Comparison of ENCODE assay signal across 7 mouse cellular contexts in genomic region chr7:132262696-132263095, GRCm38 (mm10). TPM values are rescaled to one million over a fixed set of nuclear protein-coding genes. Genes with fewer than 3 reads are reported as not detected.
DNase-seq lines count a peak whose midpoint lies in the region; ATAC-seq and TF ChIP-seq lines count a peak whose summit lies in the region.

No protein-coding gene starts in this region.

- no peak overlapping the region for H3K4me2 ChIP-seq in intestine, embryonic 16.5 days (ENCODE audit: low read depth, low read length)
- no peak overlapping the region for H3K4me2 ChIP-seq in midbrain, embryonic 15.5 days

- no peaks in the 10 kb centered on the region for H3K27me3 ChIP-seq in intestine, embryonic 16.5 days (replicated peaks; ENCODE audit: control insufficient read depth, insufficient read depth, low read length)
- H3K27me3 ChIP-seq in midbrain, embryonic 15.5 days (replicated peaks): no peaks in the 10 kb centered on the region

- 53% methylated on average over 6 of the region's 6 CpGs for WGBS in intestine, embryonic 16.5 days
- 15% methylated on average over 6 of the region's 6 CpGs for WGBS in midbrain, embryonic 15.5 days

- H3K9ac ChIP-seq in intestine, embryonic 16.5 days (ENCODE audit: low read depth, low read length): no peak overlapping the region
- no peak overlapping the region for H3K9ac ChIP-seq in midbrain, embryonic 15.5 days

- no peak for TF ChIP-seq CTCF in brain, embryonic 14.5 days (IDR thresholded peaks at IDR 0.05; ENCODE audit: borderline replicate concordance, extremely low read depth, insufficient read depth, insufficient read length)

- no peak overlapping the region for H3K4me3 ChIP-seq in intestine, embryonic 16.5 days (ENCODE audit: low read length)
- H3K4me3 ChIP-seq in midbrain, embryonic 15.5 days: no peak overlapping the region

- no peaks in the 10 kb centered on the region for H3K9me3 ChIP-seq in intestine, embryonic 16.5 days (ENCODE audit: control insufficient read depth, low read length)
- no peaks in the 10 kb centered on the region for H3K9me3 ChIP-seq in midbrain, embryonic 15.5 days

- 0 out of 2 replicates have a peak, but pooled peaks cover 1% of the 10 kb centered on the region for H3K36me3 ChIP-seq in intestine, embryonic 16.5 days (ENCODE audit: control insufficient read depth, insufficient read depth, low read length)
- H3K36me3 ChIP-seq in midbrain, embryonic 15.5 days (replicated peaks): no peaks in the 10 kb centered on the region

- peaks cover 8% of the 10 kb centered on the region for H3K4me1 ChIP-seq in intestine, embryonic 16.5 days (ENCODE audit: control insufficient read depth, insufficient read depth, low read length)
- peaks cover 12% of the 10 kb centered on the region for H3K4me1 ChIP-seq in midbrain, embryonic 15.5 days

- TF ChIP-seq POLR2A in brain, embryonic 14.5 days (IDR thresholded peaks at IDR 0.05; ENCODE audit: borderline replicate concordance, extremely low read depth, insufficient read depth, insufficient read length, poor library complexity, severe bottlenecking): no peak

- ATAC-seq in intestine, embryonic 16.5 days: no peak
- ATAC-seq in midbrain, embryonic 15.5 days (replicated peaks): peak; percentile 71; the same call in 1 of the 2 replicates

- DNase-seq in brain, embryonic 14.5 days (ENCODE audit: low read depth): peak; percentile 70
- peak; percentile 75 for DNase-seq in embryo, embryonic 10 days (ENCODE audit: low spot score)
- no peak for DNase-seq in gastrocnemius, postnatal 4 days (ENCODE audit: low spot score in 2 of 2)
- DNase-seq in adrenal gland, postnatal 25 days: no peak
- no peak for DNase-seq in thymus, postnatal 36 days

- peak overlapping the region; percentile 37; the same call in 1 of the 2 replicates for H3K27ac ChIP-seq in intestine, embryonic 16.5 days (ENCODE audit: low read length)
- H3K27ac ChIP-seq in midbrain, embryonic 15.5 days: peak overlapping the region; percentile 28; the same call in 1 of the 2 replicates

RNA-seq across cellular contexts. Expression of gene Chst15, which starts 54.3 kb away (rescaled TPM):
- polyA plus RNA-seq in brain, embryonic 14.5 days (2012; rRNA removed): 8.5 and 14.4 TPM in 2 replicates
- polyA plus RNA-seq in intestine, embryonic 16.5 days (2015; fragmentation: Nextera tagmentation; extraction: Ambion mirVana): 20.6 and 21.1 TPM in 2 replicates
- 13.5 and 14.4 TPM in 2 replicates for polyA plus RNA-seq in midbrain, embryonic 15.5 days (2015; fragmentation: Nextera tagmentation; extraction: Ambion mirVana)
- 10 to 100 TPM; 11.6 to 12.0 TPM for total RNA-seq in gastrocnemius, postnatal 4 days (2021)
- 33.6 and 41.1 TPM in 2 replicates for total RNA-seq in adrenal gland, postnatal 25 days (2021)

Comparison
In these comparisons a context has a peak if more than half of its experiments do, and no peak if none do; other contexts are left out.
1. DNase-seq: peak in brain, embryonic 14.5 days (single experiment) and embryo, embryonic 10 days (single experiment); none in gastrocnemius, postnatal 4 days (0 of 2), adrenal gland, postnatal 25 days (single experiment) and thymus, postnatal 36 days (0 of 2).